Mouse (Mus musculus) kidney, adult 10 weeks (tissue): Measurements from ENCODE around the gene D17H6S53E. TPM values are rescaled to one million over a fixed set of nuclear protein-coding genes. Genes with fewer than 3 reads are reported as not detected.

Experiments used
- polyA plus RNA-seq: library from polyadenylated mRNA; stranded (reverse); fragments of 350-450 nt; fragmentation: Illumina TruSeq; extraction: RNeasy Lipid Tissue Mini Kit (QIAGEN cat#74804); gene quantifications from one replicate; pipeline ENCODE4 v1.2.3, GENCODE M21; 2014; ENCODE audit warnings: low read depth, low replicate concordance

D17H6S53E gene
- 0.53 TPM for polyA plus RNA-seq

GRCm38 (mm10) chr17:35126206-35126611 lies at the start of gene D17H6S53E:
Gene D17H6S53E, plus strand, starts transcription at chr17:35126373.

GRCm38 (mm10) chr17:35076507-35077176 lies 49.5 kb upstream of the D17H6S53E start, which contains the start of gene Ly6g6e:
Gene Ly6g6e, plus strand, starts transcription at chr17:35076902.

GRCm38 (mm10) chr17:35077786-35078233 lies 48.4 kb upstream of the D17H6S53E start, which contains the start of gene Ly6g6d:
Gene Ly6g6d, minus strand, starts transcription at chr17:35078065.

GRCm38 (mm10) chr17:35085208-35085865 lies 40.8 kb upstream of the D17H6S53E start, which contains the start of gene Ly6g6f:
Gene Ly6g6f, minus strand, starts transcription at chr17:35085610.

GRCm38 (mm10) chr17:35088825-35089644 lies 37.1 kb upstream of the D17H6S53E start, which contains the start of gene Abhd16a:
Gene Abhd16a, plus strand, starts transcription at chr17:35089263.

GRCm38 (mm10) chr17:35108097-35108496 lies 18.1 kb upstream of the D17H6S53E start, which contains the start of gene Ly6g5c:
Gene Ly6g5c, plus strand, starts transcription at chr17:35108279.

GRCm38 (mm10) chr17:35115046-35116019 lies 10.8 kb upstream of the D17H6S53E start, which contains the start of gene Ly6g5b:
Gene Ly6g5b, minus strand, starts transcription at chr17:35115428.

GRCm38 (mm10) chr17:35121143-35121799 lies 4.9 kb upstream of the D17H6S53E start, which contains the start of gene Gpank1:
Gene Gpank1, plus strand, starts transcription at chr17:35121455.

GRCm38 (mm10) chr17:35121871-35122303 lies 4.3 kb upstream of the D17H6S53E start, which contains the start of gene Csnk2b:
Gene Csnk2b, minus strand, starts transcription at chr17:35122053.

GRCm38 (mm10) chr17:35131500-35132173 lies 5.5 kb downstream of the D17H6S53E start, which contains the start of gene Apom:
Gene Apom, minus strand, starts transcription at chr17:35132050.

GRCm38 (mm10) chr17:35134801-35135590 lies 8.8 kb downstream of the D17H6S53E start, which contains the start of gene Bag6:
Gene Bag6, plus strand, starts transcription at chr17:35135178.

GRCm38 (mm10) chr17:35164568-35165450 lies 38.6 kb downstream of the D17H6S53E start, which contains the start of gene Prrc2a:
Gene Prrc2a, minus strand, starts transcription at chr17:35164897.

GRCm38 (mm10) chr17:35175968-35176367 lies 49.8 kb downstream of the D17H6S53E start, which contains the start of gene Aif1:
Gene Aif1, minus strand, starts transcription at chr17:35176068.

